Mouse (Mus musculus) ES-Bruce4 (cell line): ENCODE results near the gene Ankrd65. TPM values are rescaled to one million over a fixed set of nuclear protein-coding genes. Genes with fewer than 3 reads are reported as not detected.

Experiments
- H3K27ac ChIP-seq: 2 replicates; pipeline ENCODE4 v1.5.1; 2012; ENCODE audit warnings: low read length, inconsistent platforms; ENCODE audit not compliant: insufficient read depth
- H3K27me3 ChIP-seq: 2 replicates; pipeline ENCODE4 v1.6.1; 2012; ENCODE audit warnings: mild to moderate bottlenecking, low read length, inconsistent platforms; ENCODE audit not compliant: control insufficient read depth, poor library complexity, insufficient read depth, severe bottlenecking
- H3K36me3 ChIP-seq: 2 replicates; pipeline ENCODE4 v1.6.1; 2012; ENCODE audit warnings: inconsistent platforms, mild to moderate bottlenecking, low read length, moderate library complexity; ENCODE audit not compliant: control insufficient read depth, poor library complexity, insufficient read depth, severe bottlenecking
- H3K4me1 ChIP-seq: one replicate; pipeline ENCODE4 v1.8.1; 2011; ENCODE audit warnings: low read length; ENCODE audit not compliant: control insufficient read depth, insufficient read depth
- H3K4me3 ChIP-seq: 2 replicates; pipeline ENCODE4 v1.5.1; 2011; ENCODE audit warnings: low read depth, mild to moderate bottlenecking, low read length
- H3K9ac ChIP-seq: 2 replicates; pipeline ENCODE4 v1.6.1; 2012; ENCODE audit warnings: low read depth, mild to moderate bottlenecking, inconsistent platforms; ENCODE audit not compliant: poor library complexity, severe bottlenecking
- H3K9me3 ChIP-seq: replicated peaks from 2 replicates; pipeline ENCODE4 v1.6.1; 2012; ENCODE audit warnings: mild to moderate bottlenecking, low read length, inconsistent platforms; ENCODE audit not compliant: control insufficient read depth, poor library complexity, insufficient read depth, severe bottlenecking
- CTCF ChIP-seq: IDR thresholded peaks from one replicate; pipeline ENCODE4 v1.8.1; 2011; ENCODE audit warnings: low read depth, low read length
- EP300 ChIP-seq: IDR thresholded peaks from 2 replicates; pipeline ENCODE4 v1.6.1; 2011; ENCODE audit warnings: low read depth, low read length; ENCODE audit not compliant: insufficient read depth
- POLR2A ChIP-seq: IDR thresholded peaks from one replicate; pipeline ENCODE4 v1.8.1; 2011; ENCODE audit warnings: low read length; ENCODE audit not compliant: insufficient read depth
- polyA plus RNA-seq: library from polyadenylated mRNA; stranded (reverse); fragments of >200 nt; gene quantifications from 2 replicates; pipeline ENCODE4 v1.2.4, GENCODE M21; 2011; ENCODE audit warnings: low read depth; ENCODE audit not compliant: missing spikeins, insufficient read depth, insufficient read length

Gene Ankrd65
- polyA plus RNA-seq, 1 experiment = not detected

GRCm38 (mm10) chr4:155832321-155832720 lies 42.1 kb downstream of the Ankrd65 start:
- Histone ChIP-seq H3K9ac (peak overlapping the region; percentile 74), H3K9me3 (no peaks in the 10 kb centered on the region), H3K27me3 (no peaks in the 10 kb centered on the region), H3K4me3 (peak overlapping the region; percentile 88), H3K36me3 (0 out of 2 replicates have a peak, but pooled peaks cover 2% of the 10 kb centered on the region), H3K4me1 (peaks cover 2% of the 10 kb centered on the region), H3K27ac (no peak overlapping the region)
- TF ChIP-seq CTCF (no peak), EP300 (no peak), POLR2A (no peak)

GRCm38 (mm10) chr4:155833234-155833633 lies 43.0 kb downstream of the Ankrd65 start:
- Histone ChIP-seq H3K27me3 (no peaks in the 10 kb centered on the region), H3K4me3 (no peak overlapping the region), H3K9me3 (no peaks in the 10 kb centered on the region), H3K36me3 (0 out of 2 replicates have a peak, but pooled peaks cover 2% of the 10 kb centered on the region), H3K4me1 (peaks cover 2% of the 10 kb centered on the region), H3K9ac (no peak overlapping the region), H3K27ac (no peak overlapping the region)
- TF ChIP-seq POLR2A (no peak), EP300 (no peak), CTCF (no peak)

GRCm38 (mm10) chr4:155833836-155834235 lies 43.6 kb downstream of the Ankrd65 start:
- Histone ChIP-seq H3K4me1 (peaks cover 2% of the 10 kb centered on the region), H3K9ac (no peak overlapping the region), H3K27me3 (no peaks in the 10 kb centered on the region), H3K4me3 (no peak overlapping the region), H3K9me3 (no peaks in the 10 kb centered on the region), H3K36me3 (0 out of 2 replicates have a peak, but pooled peaks cover 2% of the 10 kb centered on the region), H3K27ac (no peak overlapping the region)
- TF ChIP-seq CTCF = peak; percentile 67
- TF ChIP-seq POLR2A = no peak
- TF ChIP-seq EP300 = no peak

GRCm38 (mm10) chr4:155837404-155838010 lies 47.3 kb downstream of the Ankrd65 start:
- no peak overlapping the region for H3K4me3 ChIP-seq
- peaks cover 7% of the 10 kb centered on the region for H3K4me1 ChIP-seq
- H3K9ac ChIP-seq = no peak overlapping the region
- no peaks in the 10 kb centered on the region for H3K9me3 ChIP-seq
- TF ChIP-seq EP300 (no peak), POLR2A (no peak), CTCF (no peak)
- H3K36me3 ChIP-seq = 0 out of 2 replicates have a peak, but pooled peaks cover 2% of the 10 kb centered on the region
- no peaks in the 10 kb centered on the region for H3K27me3 ChIP-seq
- no peak overlapping the region for H3K27ac ChIP-seq

GRCm38 (mm10) chr4:155838187-155839153 lies 48.2 kb downstream of the Ankrd65 start:
- Histone ChIP-seq H3K27ac (no peak overlapping the region), H3K9ac (no peak overlapping the region), H3K36me3 (0 out of 2 replicates have a peak, but pooled peaks cover under 1% of the 10 kb centered on the region), H3K4me1 (peaks cover 6% of the 10 kb centered on the region), H3K4me3 (no peak overlapping the region), H3K27me3 (no peaks in the 10 kb centered on the region), H3K9me3 (no peaks in the 10 kb centered on the region)
- TF ChIP-seq CTCF (no peak), POLR2A (no peak), EP300 (no peak)

GRCm38 (mm10) chr4:155839483-155839910 lies 49.3 kb downstream of the Ankrd65 start, which contains the start of gene Mxra8:
TSS of gene Mxra8 (plus strand) at chr4:155839680.
- H3K27ac ChIP-seq = no peak within 1 kb of the TSS
- peak within 1 kb of the TSS; percentile 48 for H3K9ac ChIP-seq
- peaks cover 6% of the 10 kb centered on the region for H3K4me1 ChIP-seq
- H3K36me3 ChIP-seq = no peaks in the 10 kb centered on the region
- H3K4me3 ChIP-seq = peak within 1 kb of the TSS; percentile 76
- TF ChIP-seq POLR2A (no peak), CTCF (no peak), EP300 (no peak)
- H3K27me3 ChIP-seq = no peaks in the 10 kb centered on the region
- no peaks in the 10 kb centered on the region for H3K9me3 ChIP-seq
